Mouse (Mus musculus): ENCODE results near the gene Gpr162.

- TF ChIP-seq TAL1 (IDR thresholded peaks at IDR 0.05; ENCODE audit: low read length) (no peak), GATA1 (IDR thresholded peaks at IDR 0.05; ENCODE audit: low read length) (no peak)
Measured at GRCm38 (mm10) chr6:124904161-124904981, 40.6 kb upstream of the Gpr162 start.
